Mouse (Mus musculus): ENCODE data around the gene Snx6. TPM values are rescaled to one million over a fixed set of nuclear protein-coding genes. Genes with fewer than 3 reads are reported as not detected.

The Snx6 gene
- polyA plus RNA-seq, 1 experiment from 2014 or later = 211 TPM

Other genes starting within 250 kb of the Snx6 start
- gene Sptssa, start 139.1 kb downstream of the Snx6 start, polyA plus RNA-seq (2016; fragmentation: Nextera tagmentation; extraction: Ambion mirVana) = 200 and 201 TPM in 2 replicates
- gene Eapp, start 99.8 kb downstream of the Snx6 start, polyA plus RNA-seq (2016; fragmentation: Nextera tagmentation; extraction: Ambion mirVana) = 63.0 and 73.3 TPM in 2 replicates
- 144 TPM in 2 replicates for gene Cfl2, start 67.2 kb upstream of the Snx6 start, polyA plus RNA-seq (2016; fragmentation: Nextera tagmentation; extraction: Ambion mirVana)
- not detected in 2 replicates for gene Gm20403, start 190.8 kb upstream of the Snx6 start, polyA plus RNA-seq (2016; fragmentation: Nextera tagmentation; extraction: Ambion mirVana)
- gene Baz1a, start 218.6 kb upstream of the Snx6 start, polyA plus RNA-seq (2016; fragmentation: Nextera tagmentation; extraction: Ambion mirVana) = 30.6 and 33.9 TPM in 2 replicates

All from limb, embryonic 12.5 days (tissue).